Mouse (Mus musculus) spleen, adult 2 months (tissue): ENCODE results near the gene Olfr1115. TPM values are rescaled to one million over a fixed set of nuclear protein-coding genes. Genes with fewer than 3 reads are reported as not detected.
"Not testable (repeated sequence)": the region's sequence is repeated elsewhere in the genome, so short reads cannot be mapped to it uniquely, and the experiment has no call there.

Source experiments
- DNase-seq, 2 experiments: peaks; one replicate each; pipeline versions ENCODE4 v3.0.0 to v3.0.0-alpha.2; 2012 to 2021; ENCODE audit warnings: low spot score in 2 of 2, low read depth in 1 of 2
- H3K27ac ChIP-seq: fragments of 200-500 bp; 2 replicates; pipeline ENCODE4 v1.5.1; 2012; ENCODE audit warnings: low read length, inconsistent platforms; ENCODE audit not compliant: insufficient read depth
- H3K27me3 ChIP-seq: fragments of 200-500 bp; 2 replicates; pipeline ENCODE4 v1.6.1; 2012; ENCODE audit warnings: mild to moderate bottlenecking, moderate library complexity, low read length, inconsistent platforms; ENCODE audit not compliant: control insufficient read depth, insufficient read depth
- H3K36me3 ChIP-seq: fragments of 200-500 bp; 2 replicates; pipeline ENCODE4 v1.6.1; 2012; ENCODE audit warnings: mild to moderate bottlenecking, low read length, inconsistent platforms; ENCODE audit not compliant: control insufficient read depth, insufficient read depth
- H3K4me1 ChIP-seq: fragments of 200-500 bp; 2 replicates; pipeline ENCODE4 v1.6.1; 2011; ENCODE audit warnings: inconsistent platforms; ENCODE audit not compliant: control insufficient read depth, insufficient read depth, insufficient read length
- H3K4me3 ChIP-seq: fragments of 200-500 bp; 2 replicates; pipeline ENCODE4 v1.5.1; 2011; ENCODE audit warnings: mild to moderate bottlenecking, inconsistent platforms; ENCODE audit not compliant: insufficient read depth, insufficient read length; ENCODE audit errors: extremely low read depth
- CTCF ChIP-seq: fragments of 200-500 bp; IDR thresholded peaks from 2 replicates; pipeline ENCODE4 v1.5.1; 2011; ENCODE audit warnings: mild to moderate bottlenecking, inconsistent platforms; ENCODE audit not compliant: insufficient read depth, insufficient read length, insufficient replicate concordance; ENCODE audit errors: extremely low read depth
- POLR2A ChIP-seq: fragments of 200-500 bp; IDR thresholded peaks from 2 replicates; pipeline ENCODE4 v1.6.1; 2011; ENCODE audit warnings: low read depth, low read length, inconsistent platforms
- WGBS: fragments of 180-500 bp; shearing (Covaris S2); methylation state at CpG from one replicate; pipeline ENCODE4 v1.1.7; 2018; 5-methylcytosine and 5-hydroxymethylcytosine counted together
- polyA plus RNA-seq: library from polyadenylated mRNA; depleted of rRNA; stranded (reverse); fragments of >200 nt; gene quantifications from 2 replicates; pipeline ENCODE4 v1.2.3, GENCODE M21; 2012; rRNA removed

Olfr1115 gene
- polyA plus RNA-seq = not detected in 2 replicates

DNA sequence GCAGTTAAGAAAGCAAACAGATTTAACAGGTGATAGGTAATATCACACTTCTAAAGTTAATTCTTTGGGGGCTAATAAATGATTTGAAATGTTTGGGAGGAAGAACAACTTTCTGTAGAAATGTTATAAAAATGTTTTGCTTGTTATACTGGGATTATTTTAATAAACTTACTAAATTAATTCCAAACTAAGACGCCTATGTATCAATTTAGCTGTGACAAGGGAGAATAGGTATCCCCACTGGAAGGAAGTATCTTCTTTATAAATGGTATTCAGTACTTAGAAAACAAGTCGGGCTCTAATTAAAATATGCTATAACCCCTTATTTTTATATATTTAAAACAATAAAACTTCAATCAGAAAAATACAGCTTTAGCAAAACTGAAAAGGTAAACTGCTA is at the start of gene Olfr1115:
TSS of gene Olfr1115 (plus strand) at position 301 of the 400 bp plus-strand sequence.
- no peaks in the 10 kb centered on the region for H3K36me3 ChIP-seq
- no peak within 1 kb of the TSS for H3K27ac ChIP-seq
- TF ChIP-seq POLR2A (no peak), CTCF (no peak)
- no peak for DNase-seq
- no peaks in the 10 kb centered on the region for H3K4me1 ChIP-seq
- H3K4me3 ChIP-seq = no peak within 1 kb of the TSS
- no peaks in the 10 kb centered on the region for H3K27me3 ChIP-seq
- WGBS = 84% methylated on average over 2 of the region's 2 CpGs

DNA sequence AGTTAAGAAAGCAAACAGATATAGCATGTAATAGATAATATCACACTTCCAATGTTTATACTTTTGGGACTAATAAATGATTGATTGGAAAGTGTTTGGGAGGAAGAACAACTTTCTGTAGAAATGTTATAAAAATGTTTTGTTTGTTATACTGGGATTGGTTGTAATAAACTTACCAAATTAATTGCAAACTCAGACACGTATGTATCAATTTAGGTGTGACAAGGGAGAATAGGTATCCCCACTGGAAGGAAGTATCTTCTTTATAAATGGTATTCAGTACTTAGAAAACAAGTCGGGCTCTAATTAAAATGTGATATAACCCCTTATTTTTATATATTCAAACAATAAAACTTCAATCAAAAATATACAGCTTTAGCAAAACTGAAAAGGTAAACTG is 39.1 kb upstream of the Olfr1115 start, which contains the start of gene Olfr1113:
TSS of gene Olfr1113 (plus strand) at position 301 of the 400 bp plus-strand sequence.
- Histone ChIP-seq H3K4me3 (no peak within 1 kb of the TSS), H3K4me1 (no peaks in the 10 kb centered on the region), H3K27me3 (no peaks in the 10 kb centered on the region), H3K36me3 (no peaks in the 10 kb centered on the region), H3K27ac (no peak within 1 kb of the TSS)
- no peak for TF ChIP-seq POLR2A
- no peak for TF ChIP-seq CTCF
- no peak for DNase-seq
- 80% methylated on average over 2 of the region's 2 CpGs for WGBS

DNA sequence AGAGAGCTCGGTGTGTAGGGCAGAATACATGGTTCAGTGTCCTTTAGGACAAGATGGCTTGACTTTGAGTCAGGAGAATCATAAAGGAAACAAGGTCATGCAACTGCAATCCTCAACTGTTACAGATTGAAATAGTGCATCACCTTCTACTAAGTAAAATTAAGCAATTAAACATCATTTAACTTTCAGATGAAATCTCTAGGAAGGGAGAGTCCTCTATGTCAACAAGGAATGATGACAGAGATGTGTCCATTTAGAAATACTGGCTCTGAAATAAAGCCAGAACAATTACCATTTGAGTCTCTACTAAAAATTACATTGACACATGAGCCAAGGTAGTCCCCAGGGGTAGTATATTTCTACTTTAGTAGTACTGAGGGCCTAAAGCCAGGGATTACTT is 19.4 kb downstream of the Olfr1115 start, which contains the start of gene Olfr1116:
TSS of gene Olfr1116 (plus strand) at position 301 of the 400 bp plus-strand sequence.
- TF ChIP-seq POLR2A = no peak
- TF ChIP-seq CTCF = no peak
- H3K4me3 ChIP-seq = no peak within 1 kb of the TSS
- 80% methylated on average over 1 of the region's 1 CpGs for WGBS

DNA sequence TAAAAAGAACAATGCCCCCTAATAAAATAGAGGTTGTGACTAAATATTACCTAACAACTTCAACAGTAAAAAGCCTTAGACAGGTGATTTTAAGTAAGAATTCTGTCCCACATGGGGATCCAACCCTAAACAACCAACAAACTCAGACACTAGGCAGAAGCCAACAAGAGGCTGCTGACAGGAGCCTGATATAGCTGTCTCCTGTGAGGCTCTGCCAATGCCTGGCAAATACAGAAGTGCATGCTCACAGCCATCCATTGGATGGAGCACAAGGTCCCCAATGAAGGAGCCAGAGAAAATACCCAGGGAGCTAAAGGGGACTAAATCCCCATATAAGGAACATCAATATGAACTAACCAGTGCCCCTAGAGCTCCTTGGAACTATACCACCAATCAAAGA is 46.2 kb downstream of the Olfr1115 start:
- H3K4me3 ChIP-seq, DNase-seq, H3K27ac ChIP-seq, H3K36me3 ChIP-seq, H3K4me1 ChIP-seq, H3K27me3 ChIP-seq: not testable (repeated sequence)

More for the DNA sequence above, 19.4 kb downstream of the Olfr1115 start, which contains the start of gene Olfr1116:
- Histone ChIP-seq H3K27me3 (no peaks in the 10 kb centered on the region), H3K36me3 (no peaks in the 10 kb centered on the region), H3K4me1 (no peaks in the 10 kb centered on the region), H3K27ac (no peak within 1 kb of the TSS)
- DNase-seq = no peak

Other genes with a start within 250 kb of the Olfr1115 start
- gene Olfr1102, start 249.6 kb upstream of the Olfr1115 start, polyA plus RNA-seq = not detected in 2 replicates
- not detected in 2 replicates for gene Olfr1104, start 220.9 kb upstream of the Olfr1115 start, polyA plus RNA-seq
- not detected in 2 replicates for gene Olfr1105, start 211.5 kb upstream of the Olfr1115 start, polyA plus RNA-seq
- not detected in 2 replicates for gene Olfr1106, start 195.7 kb upstream of the Olfr1115 start, polyA plus RNA-seq
- not detected in 2 replicates for gene Olfr1107, start 172.2 kb upstream of the Olfr1115 start, polyA plus RNA-seq
- not detected in 2 replicates for gene Olfr1109, start 152.0 kb upstream of the Olfr1115 start, polyA plus RNA-seq
- gene Olfr259, start 133.4 kb upstream of the Olfr1115 start, polyA plus RNA-seq = not detected in 2 replicates
- not detected in 2 replicates for gene Olfr1110, start 107.7 kb upstream of the Olfr1115 start, polyA plus RNA-seq
- gene Olfr1111, start 95.4 kb upstream of the Olfr1115 start, polyA plus RNA-seq = not detected in 2 replicates
- not detected in 2 replicates for gene Olfr1112, start 60.2 kb upstream of the Olfr1115 start, polyA plus RNA-seq
- gene Olfr1113, start 39.0 kb upstream of the Olfr1115 start, polyA plus RNA-seq = not detected in 2 replicates
- gene Olfr1116, start 19.5 kb downstream of the Olfr1115 start, polyA plus RNA-seq = not detected in 2 replicates
- not detected in 2 replicates for gene Olfr1118, start 59.6 kb downstream of the Olfr1115 start, polyA plus RNA-seq
- gene Olfr1120, start 106.8 kb downstream of the Olfr1115 start, polyA plus RNA-seq = not detected in 2 replicates
- not detected in 2 replicates for gene Olfr1121, start 121.9 kb downstream of the Olfr1115 start, polyA plus RNA-seq
- gene Olfr1122, start 137.8 kb downstream of the Olfr1115 start, polyA plus RNA-seq = not detected in 2 replicates
- not detected in 2 replicates for gene Olfr1123, start 168.6 kb downstream of the Olfr1115 start, polyA plus RNA-seq
- gene Olfr1124, start 182.3 kb downstream of the Olfr1115 start, polyA plus RNA-seq = not detected in 2 replicates
- not detected in 2 replicates for gene Olfr1126, start 205.9 kb downstream of the Olfr1115 start, polyA plus RNA-seq
- not detected in 2 replicates for gene Pramel7, start 249.1 kb downstream of the Olfr1115 start, polyA plus RNA-seq